Mouse (Mus musculus): ENCODE data around the gene Gm21887. TPM values are rescaled to one million over a fixed set of nuclear protein-coding genes. Genes with fewer than 3 reads are reported as not detected.
"Not testable (repeated sequence)": the region's sequence is repeated elsewhere in the genome, so short reads cannot be mapped to it uniquely, and the experiment has no call there.

The Gm21887 gene
- total RNA-seq, 2 experiments from 2014 or later, result 69.2 to 171 TPM

GRCm38 (mm10) chrX:170009801-170010221, 352 bp downstream of the Gm21887 start:
- ATAC-seq (replicated peaks; ENCODE audit: poor library complexity), result peak; percentile 76

GRCm38 (mm10) chrX:170010581-170011528, 1.4 kb downstream of the Gm21887 start:
- ATAC-seq (replicated peaks; ENCODE audit: poor library complexity), result peak; percentile 32

GRCm38 (mm10) chrX:170011529-170011879, 2.0 kb downstream of the Gm21887 start:
- not testable (repeated sequence) for ATAC-seq (replicated peaks; ENCODE audit: poor library complexity)

- ATAC-seq (replicated peaks; ENCODE audit: poor library complexity), result not testable (repeated sequence)
Measured at GRCm38 (mm10) chrX:170013421-170013820, 4.0 kb downstream of the Gm21887 start.

GRCm38 (mm10) chrX:170014038-170014437, 4.6 kb downstream of the Gm21887 start:
- ATAC-seq (replicated peaks; ENCODE audit: poor library complexity), result not testable (repeated sequence)

GRCm38 (mm10) chrX:170015883-170016282, 6.4 kb downstream of the Gm21887 start:
- not testable (repeated sequence) for ATAC-seq (replicated peaks; ENCODE audit: poor library complexity)

- peak; percentile 59 for ATAC-seq (replicated peaks; ENCODE audit: poor library complexity)
Measured at GRCm38 (mm10) chrX:170017333-170018245, 8.1 kb downstream of the Gm21887 start.

GRCm38 (mm10) chrX:170018571-170019218, 9.2 kb downstream of the Gm21887 start:
- ATAC-seq (replicated peaks; ENCODE audit: poor library complexity), result peak; percentile 35

- peak; percentile 7 for ATAC-seq (replicated peaks; ENCODE audit: poor library complexity)
Measured at GRCm38 (mm10) chrX:170019219-170019953, 9.9 kb downstream of the Gm21887 start.

GRCm38 (mm10) chrX:170019954-170020689, 10.7 kb downstream of the Gm21887 start:
- ATAC-seq (replicated peaks; ENCODE audit: poor library complexity), result peak; percentile 25

- peak; percentile 23 for ATAC-seq (replicated peaks; ENCODE audit: poor library complexity)
Measured at GRCm38 (mm10) chrX:170020690-170021050, 11.2 kb downstream of the Gm21887 start.

- not testable (repeated sequence) for ATAC-seq (replicated peaks; ENCODE audit: poor library complexity)
Measured at GRCm38 (mm10) chrX:170021205-170021604, 11.7 kb downstream of the Gm21887 start.

- peak; percentile 17; the same call in 1 of the 2 replicates for ATAC-seq (replicated peaks; ENCODE audit: poor library complexity)
Measured at GRCm38 (mm10) chrX:170021750-170022461, 12.4 kb downstream of the Gm21887 start.

Other genes starting within 250 kb of the Gm21887 start
- not detected in 2 replicates for gene 4933400A11Rik, start 230.0 kb upstream of the Gm21887 start, total RNA-seq (2015)
- gene 4933400A11Rik, start 230.0 kb upstream of the Gm21887 start, total RNA-seq (2017), result not detected in 2 replicates

Data from megakaryocyte progenitor cell, adult 5-6 weeks (primary cell).